Mouse (Mus musculus): ENCODE data around the gene Gnb2.

DNA sequence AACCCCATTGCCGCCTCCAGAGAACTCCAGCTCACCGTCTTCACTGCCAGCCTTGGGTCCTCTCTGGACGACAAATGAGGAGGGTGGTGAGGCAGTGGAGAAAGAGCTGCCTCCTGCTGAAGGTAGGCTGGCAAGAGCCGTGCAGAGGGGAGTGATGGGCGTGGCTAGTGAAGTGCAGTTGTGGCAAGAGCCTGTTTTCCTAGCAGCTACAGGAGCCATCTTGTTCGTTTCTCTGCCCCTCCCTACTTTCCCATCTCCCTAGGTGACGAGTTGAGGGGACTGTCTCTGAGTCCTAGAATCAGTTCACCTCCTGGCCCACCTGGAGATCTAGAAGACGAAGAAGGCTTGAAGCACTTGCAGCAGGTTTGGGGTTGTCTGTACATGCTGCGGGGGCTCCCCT lies 11.4 kb downstream of the Gnb2 start:
- TF ChIP-seq POLR2A (IDR thresholded peaks at IDR 0.05; ENCODE audit: control insufficient read depth, extremely low read depth, insufficient read depth, low read length, poor library complexity) (no peak), CTCF (IDR thresholded peaks at IDR 0.05; ENCODE audit: borderline replicate concordance, control insufficient read depth, extremely low read depth, insufficient read depth, low read length, poor library complexity) (no peak)

Measured in thymus, adult 2 months (tissue).